Mouse (Mus musculus): ENCODE measurements around the gene Ap5b1. TPM values are rescaled to one million over a fixed set of nuclear protein-coding genes. Genes with fewer than 3 reads are reported as not detected.

Gene Ap5b1
- polyA plus RNA-seq, 1 experiment from 2014 or later, result 2.6 TPM

GRCm38 (mm10) chr19:5611973-5612372 lies 44.1 kb downstream of the Ap5b1 start:
- 85% methylated on average over 1 of the region's 1 CpGs for WGBS
- no peak for ATAC-seq (ENCODE audit: low read depth)
- Histone ChIP-seq H3K4me2 (ENCODE audit: low read depth, low read length) (no peak overlapping the region), H3K9ac (replicated peaks; ENCODE audit: low read depth, low read length) (no peak overlapping the region), H3K27ac (ENCODE audit: low read depth, low read length) (no peak overlapping the region), H3K9me3 (ENCODE audit: control insufficient read depth, low read length) (no peaks in the 10 kb centered on the region), H3K4me3 (ENCODE audit: low read depth, low read length) (no peak overlapping the region), H3K4me1 (ENCODE audit: control insufficient read depth, insufficient read depth, low read length) (peaks cover 20% of the 10 kb centered on the region), H3K27me3 (ENCODE audit: control insufficient read depth, insufficient read depth, low read length) (no peaks in the 10 kb centered on the region), H3K36me3 (ENCODE audit: control insufficient read depth, insufficient read depth, low read length) (peaks cover 15% of the 10 kb centered on the region; the same call in 1 of the 2 replicates)

GRCm38 (mm10) chr19:5612762-5613411 lies 45.1 kb downstream of the Ap5b1 start:
- peaks cover 6% of the 10 kb centered on the region; the same call in 1 of the 2 replicates for H3K36me3 ChIP-seq (ENCODE audit: control insufficient read depth, insufficient read depth, low read length)
- no peaks in the 10 kb centered on the region for H3K9me3 ChIP-seq (ENCODE audit: control insufficient read depth, low read length)
- H3K27me3 ChIP-seq (ENCODE audit: control insufficient read depth, insufficient read depth, low read length), result no peaks in the 10 kb centered on the region
- H3K27ac ChIP-seq (ENCODE audit: low read depth, low read length), result no peak overlapping the region
- WGBS, result 93% methylated on average over 3 of the region's 3 CpGs
- no peak overlapping the region for H3K4me3 ChIP-seq (ENCODE audit: low read depth, low read length)
- peaks cover 20% of the 10 kb centered on the region for H3K4me1 ChIP-seq (ENCODE audit: control insufficient read depth, insufficient read depth, low read length)
- ATAC-seq (ENCODE audit: low read depth), result no peak
- H3K4me2 ChIP-seq (ENCODE audit: low read depth, low read length), result no peak overlapping the region
- no peak overlapping the region for H3K9ac ChIP-seq (replicated peaks; ENCODE audit: low read depth, low read length)

- Histone ChIP-seq H3K4me2 (ENCODE audit: low read depth, low read length) (no peak overlapping the region), H3K27me3 (ENCODE audit: control insufficient read depth, insufficient read depth, low read length) (no peaks in the 10 kb centered on the region), H3K9me3 (ENCODE audit: control insufficient read depth, low read length) (no peaks in the 10 kb centered on the region), H3K4me3 (ENCODE audit: low read depth, low read length) (no peak overlapping the region), H3K27ac (ENCODE audit: low read depth, low read length) (no peak overlapping the region), H3K36me3 (ENCODE audit: control insufficient read depth, insufficient read depth, low read length) (no peaks in the 10 kb centered on the region), H3K4me1 (ENCODE audit: control insufficient read depth, insufficient read depth, low read length) (peaks cover 7% of the 10 kb centered on the region), H3K9ac (replicated peaks; ENCODE audit: low read depth, low read length) (no peak overlapping the region)
- 70% methylated on average over 2 of the region's 2 CpGs for WGBS
- ATAC-seq (ENCODE audit: low read depth), result no peak
These were observed 47.1 kb downstream of the Ap5b1 start for GRCm38 (mm10) chr19:5614953-5615352.

GRCm38 (mm10) chr19:5620007-5620406 lies 52.2 kb downstream of the Ap5b1 start:
- Histone ChIP-seq H3K4me1 (ENCODE audit: control insufficient read depth, insufficient read depth, low read length) (no peaks in the 10 kb centered on the region), H3K4me2 (ENCODE audit: low read depth, low read length) (no peak overlapping the region), H3K9me3 (ENCODE audit: control insufficient read depth, low read length) (no peaks in the 10 kb centered on the region), H3K27ac (ENCODE audit: low read depth, low read length) (no peak overlapping the region), H3K36me3 (ENCODE audit: control insufficient read depth, insufficient read depth, low read length) (no peaks in the 10 kb centered on the region), H3K27me3 (ENCODE audit: control insufficient read depth, insufficient read depth, low read length) (no peaks in the 10 kb centered on the region), H3K4me3 (ENCODE audit: low read depth, low read length) (no peak overlapping the region), H3K9ac (replicated peaks; ENCODE audit: low read depth, low read length) (no peak overlapping the region)
- ATAC-seq (ENCODE audit: low read depth), result no peak
- 82% methylated on average over 4 of the region's 4 CpGs for WGBS

Other genes starting within 250 kb of the Ap5b1 start
- gene Catsper1, start 232.3 kb upstream of the Ap5b1 start, polyA plus RNA-seq (2014; fragmentation: Nextera tagmentation; extraction: Ambion mirVana), result not detected in 2 replicates
- 10.7 and 10.8 TPM in 2 replicates for gene Cst6, start 218.5 kb upstream of the Ap5b1 start, polyA plus RNA-seq (2014; fragmentation: Nextera tagmentation; extraction: Ambion mirVana)
- gene Eif1ad, start 201.3 kb upstream of the Ap5b1 start, polyA plus RNA-seq (2014; fragmentation: Nextera tagmentation; extraction: Ambion mirVana), result 38.7 and 41.6 TPM in 2 replicates
- gene Banf1, start 200.9 kb upstream of the Ap5b1 start, polyA plus RNA-seq (2014; fragmentation: Nextera tagmentation; extraction: Ambion mirVana), result 274 and 327 TPM in 2 replicates
- 55.6 and 69.2 TPM in 2 replicates for gene Sart1, start 179.3 kb upstream of the Ap5b1 start, polyA plus RNA-seq (2014; fragmentation: Nextera tagmentation; extraction: Ambion mirVana)
- not detected in 2 replicates for gene Tsga10ip, start 165.5 kb upstream of the Ap5b1 start, polyA plus RNA-seq (2014; fragmentation: Nextera tagmentation; extraction: Ambion mirVana)
- 208 and 254 TPM in 2 replicates for gene Drap1, start 143.0 kb upstream of the Ap5b1 start, polyA plus RNA-seq (2014; fragmentation: Nextera tagmentation; extraction: Ambion mirVana)
- 57.0 and 67.2 TPM in 2 replicates for gene AI837181, start 142.9 kb upstream of the Ap5b1 start, polyA plus RNA-seq (2014; fragmentation: Nextera tagmentation; extraction: Ambion mirVana)
- gene Fosl1, start 120.5 kb upstream of the Ap5b1 start, polyA plus RNA-seq (2014; fragmentation: Nextera tagmentation; extraction: Ambion mirVana), result not detected in 2 replicates
- 8.0 and 11.0 TPM in 2 replicates for gene Ccdc85b, start 110.1 kb upstream of the Ap5b1 start, polyA plus RNA-seq (2014; fragmentation: Nextera tagmentation; extraction: Ambion mirVana)
- gene Fibp, start 107.4 kb upstream of the Ap5b1 start, polyA plus RNA-seq (2014; fragmentation: Nextera tagmentation; extraction: Ambion mirVana), result 169 and 179 TPM in 2 replicates
- gene Ctsw, start 99.5 kb upstream of the Ap5b1 start, polyA plus RNA-seq (2014; fragmentation: Nextera tagmentation; extraction: Ambion mirVana), result 4.2 and 4.4 TPM in 2 replicates
- 30.4 and 45.1 TPM in 2 replicates for gene Efemp2, start 94.1 kb upstream of the Ap5b1 start, polyA plus RNA-seq (2014; fragmentation: Nextera tagmentation; extraction: Ambion mirVana)
- gene Mus81, start 79.6 kb upstream of the Ap5b1 start, polyA plus RNA-seq (2014; fragmentation: Nextera tagmentation; extraction: Ambion mirVana), result 43.6 and 45.3 TPM in 2 replicates
- gene Cfl1, start 77.6 kb upstream of the Ap5b1 start, polyA plus RNA-seq (2014; fragmentation: Nextera tagmentation; extraction: Ambion mirVana), result 3,473 and 3,739 TPM in 2 replicates
- 0.71 and 0.75 TPM in 2 replicates for gene 1700020D05Rik, start 64.2 kb upstream of the Ap5b1 start, polyA plus RNA-seq (2014; fragmentation: Nextera tagmentation; extraction: Ambion mirVana)
- gene Snx32, start 57.5 kb upstream of the Ap5b1 start, polyA plus RNA-seq (2014; fragmentation: Nextera tagmentation; extraction: Ambion mirVana), result 95.2 and 107 TPM in 2 replicates
- 0.14 TPM in 1 of 2 replicates, not detected in the other for gene Ovol1, start 7.4 kb upstream of the Ap5b1 start, polyA plus RNA-seq (2014; fragmentation: Nextera tagmentation; extraction: Ambion mirVana)
- 49.8 and 51.7 TPM in 2 replicates for gene Rnaseh2c, start 33.8 kb downstream of the Ap5b1 start, polyA plus RNA-seq (2014; fragmentation: Nextera tagmentation; extraction: Ambion mirVana)
- 45.6 and 47.3 TPM in 2 replicates for gene Kat5, start 42.2 kb downstream of the Ap5b1 start, polyA plus RNA-seq (2014; fragmentation: Nextera tagmentation; extraction: Ambion mirVana)
- 26.9 and 31.0 TPM in 2 replicates for gene Rela, start 69.5 kb downstream of the Ap5b1 start, polyA plus RNA-seq (2014; fragmentation: Nextera tagmentation; extraction: Ambion mirVana)
- 7.7 and 12.6 TPM in 2 replicates for gene Sipa1, start 95.7 kb downstream of the Ap5b1 start, polyA plus RNA-seq (2014; fragmentation: Nextera tagmentation; extraction: Ambion mirVana)
- gene Map3k11, start 120.7 kb downstream of the Ap5b1 start, polyA plus RNA-seq (2014; fragmentation: Nextera tagmentation; extraction: Ambion mirVana), result 6.8 and 11.1 TPM in 2 replicates
- gene Pcnx3, start 120.9 kb downstream of the Ap5b1 start, polyA plus RNA-seq (2014; fragmentation: Nextera tagmentation; extraction: Ambion mirVana), result 34.4 and 34.5 TPM in 2 replicates
- gene Kcnk7, start 136.3 kb downstream of the Ap5b1 start, polyA plus RNA-seq (2014; fragmentation: Nextera tagmentation; extraction: Ambion mirVana), result not detected in 2 replicates
- 7.8 and 8.9 TPM in 2 replicates for gene Ehbp1l1, start 158.3 kb downstream of the Ap5b1 start, polyA plus RNA-seq (2014; fragmentation: Nextera tagmentation; extraction: Ambion mirVana)
- gene Fam89b, start 161.6 kb downstream of the Ap5b1 start, polyA plus RNA-seq (2014; fragmentation: Nextera tagmentation; extraction: Ambion mirVana), result 145 and 152 TPM in 2 replicates
- gene Ltbp3, start 172.9 kb downstream of the Ap5b1 start, polyA plus RNA-seq (2014; fragmentation: Nextera tagmentation; extraction: Ambion mirVana), result 14.0 and 25.7 TPM in 2 replicates
- 78.5 and 78.6 TPM in 2 replicates for gene Scyl1, start 203.4 kb downstream of the Ap5b1 start, polyA plus RNA-seq (2014; fragmentation: Nextera tagmentation; extraction: Ambion mirVana)

Data from neural tube, embryonic 14.5 days (tissue).